Mouse (Mus musculus) myocyte (in vitro differentiated cells): ENCODE measurements around the gene Rpusd4. TPM values are rescaled to one million over a fixed set of nuclear protein-coding genes. Genes with fewer than 3 reads are reported as not detected.

Experiments used
- H3K27me3 ChIP-seq: one replicate; pipeline ENCODE4 v1.6.1; 2011; ENCODE audit not compliant: control insufficient read depth, insufficient read depth, insufficient read length
- H3K36me3 ChIP-seq: one replicate; pipeline ENCODE4 v1.6.1; 2011; ENCODE audit not compliant: control insufficient read depth, insufficient read depth
- H3K4me2 ChIP-seq: one replicate; pipeline ENCODE4 v1.6.1; 2011; ENCODE audit warnings: low read depth, control low read depth
- H3K4me3 ChIP-seq: one replicate; pipeline ENCODE4 v1.5.1; 2011; ENCODE audit warnings: mild to moderate bottlenecking, control low read depth, moderate library complexity
- H3K79me2 ChIP-seq: one replicate; pipeline ENCODE4 v1.6.1; 2011; ENCODE audit not compliant: control insufficient read depth, insufficient read depth
- H3ac ChIP-seq: one replicate; pipeline ENCODE4 v1.6.1; 2011; ENCODE audit not compliant: control insufficient read depth, insufficient read length
- CEBPB ChIP-seq: IDR thresholded peaks from 2 replicates; pipeline ENCODE4 v1.6.1; 2011; ENCODE audit warnings: mild to moderate bottlenecking, moderate library complexity; ENCODE audit not compliant: poor library complexity, insufficient read depth, severe bottlenecking
- E2F4 ChIP-seq: IDR thresholded peaks from one replicate; pipeline ENCODE4 v1.6.1; 2011; ENCODE audit warnings: mild to moderate bottlenecking, control low read depth, moderate library complexity; ENCODE audit not compliant: insufficient read depth
- MAX ChIP-seq: IDR thresholded peaks from one replicate; pipeline ENCODE4 v1.6.1; 2011; ENCODE audit warnings: low read depth, mild to moderate bottlenecking, control low read depth
- MYOD1 ChIP-seq, 3 experiments: IDR thresholded peaks; one replicate each; pipeline ENCODE4 v1.6.1; 2011; ENCODE audit warnings: control low read depth in 2 of 3, low read depth in 2 of 3, mild to moderate bottlenecking in 2 of 3, moderate library complexity in 1 of 3; ENCODE audit not compliant: insufficient read length in 2 of 3, control insufficient read depth in 1 of 3
- MYOG ChIP-seq, 3 experiments: IDR thresholded peaks; one replicate each; pipeline ENCODE4 v1.6.1; 2011; ENCODE audit warnings: control low read depth in 2 of 3, low read depth in 2 of 3, mild to moderate bottlenecking in 2 of 3; ENCODE audit not compliant: insufficient read length in 2 of 3, control insufficient read depth in 1 of 3, insufficient read depth in 1 of 3
- POLR2A ChIP-seq: IDR thresholded peaks from one replicate; pipeline ENCODE4 v1.6.1; 2011; ENCODE audit warnings: low read depth, mild to moderate bottlenecking, control low read depth, moderate library complexity; ENCODE audit not compliant: insufficient read length
- POLR2AphosphoS2 ChIP-seq: IDR thresholded peaks from one replicate; pipeline ENCODE4 v1.6.1; 2011; ENCODE audit warnings: low read depth, control low read depth; ENCODE audit not compliant: insufficient read length
- REST ChIP-seq: IDR thresholded peaks from one replicate; pipeline ENCODE4 v1.6.1; 2011; ENCODE audit warnings: mild to moderate bottlenecking, control low read depth, moderate library complexity; ENCODE audit not compliant: insufficient read depth, insufficient read length
- SRF ChIP-seq: IDR thresholded peaks from one replicate; pipeline ENCODE4 v1.6.1; 2011; ENCODE audit warnings: low read depth; ENCODE audit not compliant: control insufficient read depth, insufficient read length
- TCF12 ChIP-seq: IDR thresholded peaks from one replicate; pipeline ENCODE4 v1.6.1; 2011; ENCODE audit warnings: mild to moderate bottlenecking, control low read depth; ENCODE audit not compliant: poor library complexity, insufficient read depth, severe bottlenecking
- TCF3 ChIP-seq: IDR thresholded peaks from one replicate; pipeline ENCODE4 v1.6.1; 2011; ENCODE audit warnings: low read depth, control low read depth; ENCODE audit not compliant: insufficient read length
- USF1 ChIP-seq: IDR thresholded peaks from one replicate; pipeline ENCODE4 v1.6.1; 2011; ENCODE audit warnings: low read depth, mild to moderate bottlenecking, control low read depth, moderate library complexity
- polyA plus RNA-seq: library from polyadenylated mRNA; unstranded; fragments of >200 nt; fragmentation: generic; extraction: Trizol; gene quantifications from one replicate; pipeline ENCODE4 v1.2.1, GENCODE M21; 2012; ENCODE audit warnings: missing spikeins

Rpusd4 gene
- polyA plus RNA-seq, 1 experiment = 13.2 TPM

GRCm38 (mm10) chr9:35302172-35302571 lies 34.5 kb downstream of the Rpusd4 start:
- Histone ChIP-seq H3K27me3 (no peaks in the 10 kb centered on the region), H3K4me2 (no peak overlapping the region), H3K4me3 (no peak overlapping the region), H3K79me2 (no peaks in the 10 kb centered on the region), H3K36me3 (no peaks in the 10 kb centered on the region), H3ac (no peak overlapping the region)
- no peak for TF ChIP-seq POLR2AphosphoS2
- no peak for TF ChIP-seq POLR2A
- TF ChIP-seq MYOG (IDR thresholded peaks at IDR 0.05; ENCODE audit: control insufficient read depth in 1 of 3, insufficient read depth in 1 of 3, insufficient read length in 2 of 3, low read depth in 2 of 3) = no peak
- no peak for TF ChIP-seq E2F4
- TF ChIP-seq TCF3 = no peak
- TF ChIP-seq SRF = no peak
- TF ChIP-seq USF1 = no peak
- TF ChIP-seq MYOD1 (IDR thresholded peaks at IDR 0.05; ENCODE audit: control insufficient read depth in 1 of 3, insufficient read length in 2 of 3, low read depth in 2 of 3) = no peak
- no peak for TF ChIP-seq TCF12
- no peak for TF ChIP-seq CEBPB
- TF ChIP-seq MAX = no peak
- TF ChIP-seq REST = no peak

- no peak for TF ChIP-seq MYOG (IDR thresholded peaks at IDR 0.05; ENCODE audit: control insufficient read depth in 1 of 3, insufficient read depth in 1 of 3, insufficient read length in 2 of 3, low read depth in 2 of 3)
- no peak for TF ChIP-seq TCF12
- TF ChIP-seq POLR2A = no peak
- no peak for TF ChIP-seq E2F4
- TF ChIP-seq MAX = no peak
- no peak for TF ChIP-seq TCF3
- no peak for TF ChIP-seq MYOD1 (IDR thresholded peaks at IDR 0.05; ENCODE audit: control insufficient read depth in 1 of 3, insufficient read length in 2 of 3, low read depth in 2 of 3)
- TF ChIP-seq POLR2AphosphoS2 = no peak
- TF ChIP-seq CEBPB = no peak
- TF ChIP-seq SRF = no peak
- no peak for TF ChIP-seq USF1
- no peak for TF ChIP-seq REST
- H3K36me3 ChIP-seq = no peaks in the 10 kb centered on the region
- no peak overlapping the region for H3ac ChIP-seq
- H3K27me3 ChIP-seq = no peaks in the 10 kb centered on the region
- no peak overlapping the region for H3K4me3 ChIP-seq
- H3K79me2 ChIP-seq = no peaks in the 10 kb centered on the region
- H3K4me2 ChIP-seq = no peak overlapping the region
Observed at GRCm38 (mm10) chr9:35307461-35307860, 39.8 kb downstream of the Rpusd4 start.

GRCm38 (mm10) chr9:35310377-35310776 lies 42.7 kb downstream of the Rpusd4 start:
- H3ac ChIP-seq = no peak overlapping the region
- no peaks in the 10 kb centered on the region for H3K36me3 ChIP-seq
- H3K79me2 ChIP-seq = no peaks in the 10 kb centered on the region
- no peak overlapping the region for H3K4me2 ChIP-seq
- H3K4me3 ChIP-seq = no peak overlapping the region
- H3K27me3 ChIP-seq = no peaks in the 10 kb centered on the region
- TF ChIP-seq E2F4 (no peak), TCF12 (no peak), CEBPB (no peak), USF1 (no peak), REST (no peak), TCF3 (no peak), MYOG (IDR thresholded peaks at IDR 0.05; ENCODE audit: control insufficient read depth in 1 of 3, insufficient read depth in 1 of 3, insufficient read length in 2 of 3, low read depth in 2 of 3) (no peak)

- TF ChIP-seq POLR2A (no peak), MYOD1 (IDR thresholded peaks at IDR 0.05; ENCODE audit: control insufficient read depth in 1 of 3, insufficient read length in 2 of 3, low read depth in 2 of 3) (no peak), MAX (no peak), CEBPB (no peak), E2F4 (no peak), USF1 (no peak), TCF12 (no peak), MYOG (IDR thresholded peaks at IDR 0.05; ENCODE audit: control insufficient read depth in 1 of 3, insufficient read depth in 1 of 3, insufficient read length in 2 of 3, low read depth in 2 of 3) (no peak), TCF3 (no peak), REST (no peak), SRF (no peak), POLR2AphosphoS2 (no peak)
- H3K36me3 ChIP-seq = no peaks in the 10 kb centered on the region
- H3K4me3 ChIP-seq = no peak overlapping the region
- no peaks in the 10 kb centered on the region for H3K79me2 ChIP-seq
- H3K27me3 ChIP-seq = no peaks in the 10 kb centered on the region
- no peak overlapping the region for H3K4me2 ChIP-seq
- no peak overlapping the region for H3ac ChIP-seq
Observed at GRCm38 (mm10) chr9:35312516-35312915, 44.9 kb downstream of the Rpusd4 start.

- H3K36me3 ChIP-seq = no peaks in the 10 kb centered on the region
- H3K4me2 ChIP-seq = no peak overlapping the region
- H3ac ChIP-seq = no peak overlapping the region
- no peaks in the 10 kb centered on the region for H3K27me3 ChIP-seq
- H3K79me2 ChIP-seq = no peaks in the 10 kb centered on the region
- TF ChIP-seq MYOG (IDR thresholded peaks at IDR 0.05; ENCODE audit: control insufficient read depth in 1 of 3, insufficient read depth in 1 of 3, insufficient read length in 2 of 3, low read depth in 2 of 3) = peak in 1 of 3 experiments; percentile 25
- TF ChIP-seq MYOD1 (IDR thresholded peaks at IDR 0.05; ENCODE audit: control insufficient read depth in 1 of 3, insufficient read length in 2 of 3, low read depth in 2 of 3) = no peak
- no peak overlapping the region for H3K4me3 ChIP-seq
Observed at GRCm38 (mm10) chr9:35313601-35314000, 45.9 kb downstream of the Rpusd4 start.
